ENCODE assay signal across 8 mouse cellular contexts in genomic region chr2:117342547-117343239, GRCm38 (mm10). TPM values are rescaled to one million over a fixed set of nuclear protein-coding genes. Genes with fewer than 3 reads are reported as not detected.
DNase-seq lines count a peak whose midpoint lies in the region; ATAC-seq and TF ChIP-seq lines count a peak whose summit lies in the region.

Rasgrp1 (minus strand) TSS chr2:117343001.

- no peak for TF ChIP-seq POLR2A in cerebellum, adult 2 months (IDR thresholded peaks at IDR 0.05; ENCODE audit: borderline replicate concordance, insufficient read depth, low read length)

- H3K4me3 ChIP-seq in cerebellum, adult 2 months (replicated peaks; ENCODE audit: insufficient read depth, low read depth, low read length) = peak within 1 kb of the TSS; percentile 52
- H3K4me3 ChIP-seq in heart, embryonic 12.5 days = peak within 1 kb of the TSS; percentile 54
- peak within 1 kb of the TSS; percentile 54 for H3K4me3 ChIP-seq in kidney, embryonic 15.5 days (replicated peaks)
- H3K4me3 ChIP-seq in liver, embryonic 11.5 days (ENCODE audit: low read depth, low read length) = peak within 1 kb of the TSS; percentile 50
- H3K4me3 ChIP-seq in midbrain, embryonic 16.5 days (ENCODE audit: low read depth, low read length) = peak within 1 kb of the TSS; percentile 55

- no peak within 1 kb of the TSS for H3K27ac ChIP-seq in cerebellum, adult 2 months (ENCODE audit: insufficient read depth, low read length)
- no peak within 1 kb of the TSS for H3K27ac ChIP-seq in heart, embryonic 12.5 days (ENCODE audit: poor library complexity, severe bottlenecking)
- H3K27ac ChIP-seq in kidney, embryonic 15.5 days = no peak within 1 kb of the TSS
- H3K27ac ChIP-seq in liver, embryonic 11.5 days (ENCODE audit: low read depth, low read length) = no peak within 1 kb of the TSS
- no peak within 1 kb of the TSS for H3K27ac ChIP-seq in midbrain, embryonic 16.5 days (ENCODE audit: low read length)

- no peaks in the 10 kb centered on the region for H3K36me3 ChIP-seq in heart, embryonic 12.5 days
- H3K36me3 ChIP-seq in kidney, embryonic 15.5 days = no peaks in the 10 kb centered on the region
- H3K36me3 ChIP-seq in liver, embryonic 11.5 days (ENCODE audit: control insufficient read depth, insufficient read depth, low read length) = no peaks in the 10 kb centered on the region
- H3K36me3 ChIP-seq in midbrain, embryonic 16.5 days (ENCODE audit: control insufficient read depth, insufficient read depth, low read length) = no peaks in the 10 kb centered on the region
- H3K36me3 ChIP-seq in splenic B cell, adult 2 months (ENCODE audit: control insufficient read depth, insufficient read depth, low read length, poor library complexity, severe bottlenecking) = no peaks in the 10 kb centered on the region

- TF ChIP-seq CTCF in cerebellum, adult 2 months (IDR thresholded peaks at IDR 0.05; ENCODE audit: borderline replicate concordance, insufficient read depth, low read depth, low read length) = no peak

- no peaks in the 10 kb centered on the region for H3K4me1 ChIP-seq in cerebellum, adult 2 months (ENCODE audit: control insufficient read depth, insufficient read depth, low read length)
- H3K4me1 ChIP-seq in heart, embryonic 12.5 days (replicated peaks) = peaks cover 9% of the 10 kb centered on the region; the same call in 1 of the 2 replicates
- peaks cover 17% of the 10 kb centered on the region for H3K4me1 ChIP-seq in kidney, embryonic 15.5 days
- H3K4me1 ChIP-seq in liver, embryonic 11.5 days (replicated peaks; ENCODE audit: control insufficient read depth, insufficient read depth, low read length) = no peaks in the 10 kb centered on the region
- peaks cover 7% of the 10 kb centered on the region; the same call in 1 of the 2 replicates for H3K4me1 ChIP-seq in midbrain, embryonic 16.5 days (ENCODE audit: control insufficient read depth, insufficient read depth, low read length)

- H3K27me3 ChIP-seq in cerebellum, adult 2 months (ENCODE audit: control insufficient read depth, insufficient read depth, low read length) = no peaks in the 10 kb centered on the region
- peaks cover 28% of the 10 kb centered on the region for H3K27me3 ChIP-seq in heart, embryonic 12.5 days (replicated peaks)
- peaks cover 40% of the 10 kb centered on the region for H3K27me3 ChIP-seq in kidney, embryonic 15.5 days
- peaks cover 30% of the 10 kb centered on the region for H3K27me3 ChIP-seq in liver, embryonic 11.5 days (replicated peaks; ENCODE audit: control insufficient read depth, insufficient read depth, low read length)
- H3K27me3 ChIP-seq in midbrain, embryonic 16.5 days (ENCODE audit: control insufficient read depth, insufficient read depth, low read depth, low read length) = no peaks in the 10 kb centered on the region; the same call in 1 of the 2 replicates
- no peaks in the 10 kb centered on the region for H3K27me3 ChIP-seq in splenic B cell, adult 2 months (ENCODE audit: control insufficient read depth, insufficient read depth, low read length, poor library complexity, severe bottlenecking)

- ATAC-seq in heart, embryonic 12.5 days (ENCODE audit: insufficient number of reproducible peaks, low FRiP score) = peak; percentile 53
- peak; percentile 80 for ATAC-seq in kidney, embryonic 15.5 days (replicated peaks; ENCODE audit: low FRiP score)
- peak; percentile 47 for ATAC-seq in liver, embryonic 11.5 days (replicated peaks; ENCODE audit: low FRiP score)
- ATAC-seq in midbrain, embryonic 16.5 days = peak; percentile 80

- H3K9ac ChIP-seq in heart, embryonic 12.5 days = peak within 1 kb of the TSS; percentile 63
- H3K9ac ChIP-seq in kidney, embryonic 15.5 days = 0 out of 2 replicates have a peak within 1 kb of the TSS, but pooled peaks have one; percentile 15
- no peak within 1 kb of the TSS for H3K9ac ChIP-seq in liver, embryonic 11.5 days (ENCODE audit: low read depth, low read length)
- H3K9ac ChIP-seq in midbrain, embryonic 16.5 days (ENCODE audit: low read depth, low read length) = peak within 1 kb of the TSS; percentile 61

- peak within 1 kb of the TSS; percentile 95 for H3K4me2 ChIP-seq in heart, embryonic 12.5 days
- H3K4me2 ChIP-seq in kidney, embryonic 15.5 days = peak within 1 kb of the TSS; percentile 95
- peak within 1 kb of the TSS; percentile 73 for H3K4me2 ChIP-seq in liver, embryonic 11.5 days
- peak within 1 kb of the TSS; percentile 95 for H3K4me2 ChIP-seq in midbrain, embryonic 16.5 days (ENCODE audit: low read length)

- 3% methylated on average over 56 of the region's 56 CpGs for WGBS in cerebellum, adult 2 months
- WGBS in heart, embryonic 12.5 days = 2% methylated on average over 55 of the region's 56 CpGs
- WGBS in kidney, embryonic 15.5 days = 2% methylated on average over 48 of the region's 56 CpGs
- 3% methylated on average over 56 of the region's 56 CpGs for WGBS in liver, embryonic 11.5 days
- 2% methylated on average over 54 of the region's 56 CpGs for WGBS in midbrain, embryonic 16.5 days

- peak in 1 of 2 experiments; percentile 24 for DNase-seq in cerebellum, adult 2 months
- DNase-seq in cerebellum, adult 8-10 months = no peak
- peak; percentile 65 for DNase-seq in embryo, embryonic 11 days
- peak; percentile 40 for DNase-seq in liver, embryonic 11.5 days (ENCODE audit: low spot score)
- DNase-seq in splenic B cell, adult 2 months (ENCODE audit: low read depth, low spot score) = peak; percentile 83

- no peaks in the 10 kb centered on the region for H3K9me3 ChIP-seq in heart, embryonic 12.5 days (replicated peaks)
- no peaks in the 10 kb centered on the region for H3K9me3 ChIP-seq in kidney, embryonic 15.5 days (replicated peaks)
- no peaks in the 10 kb centered on the region for H3K9me3 ChIP-seq in liver, embryonic 11.5 days (ENCODE audit: control insufficient read depth, low read length)
- H3K9me3 ChIP-seq in midbrain, embryonic 16.5 days (replicated peaks; ENCODE audit: control insufficient read depth, low read length, poor library complexity, severe bottlenecking) = no peaks in the 10 kb centered on the region

RNA-seq across cellular contexts. Expression of gene Rasgrp1, which starts in this region (rescaled TPM):
- polyA plus RNA-seq in cerebellum, adult 2 months (2012; rRNA removed) = 19.1 and 21.1 TPM in 2 replicates
- polyA plus RNA-seq in heart, embryonic 12.5 days (2016; fragmentation: Nextera tagmentation; extraction: Ambion mirVana) = 0.14 and 0.17 TPM in 2 replicates
- 0.30 and 0.39 TPM in 2 replicates for polyA plus RNA-seq in kidney, embryonic 15.5 days (2015; fragmentation: Nextera tagmentation; extraction: Ambion mirVana)
- polyA plus RNA-seq in liver, embryonic 11.5 days (2014; fragmentation: Nextera tagmentation; extraction: Ambion mirVana) = 0.26 and 0.62 TPM in 2 replicates
- polyA plus RNA-seq in midbrain, embryonic 16.5 days (2015; fragmentation: Nextera tagmentation; extraction: Ambion mirVana) = 3.2 and 3.4 TPM in 2 replicates

Comparison
In these comparisons a context has a peak if more than half of its experiments do, and no peak if none do; other contexts are left out.
1. Peak in ATAC-seq, H3K4me3 ChIP-seq, H3K9ac ChIP-seq and H3K4me2 ChIP-seq in heart, embryonic 12.5 days; RNA of the gene not detected or under 1 TPM.
2. Peak in ATAC-seq, H3K4me3 ChIP-seq, H3K9ac ChIP-seq and H3K4me2 ChIP-seq in kidney, embryonic 15.5 days; RNA of the gene not detected or under 1 TPM.
3. Peak in DNase-seq, ATAC-seq, H3K4me3 ChIP-seq and H3K4me2 ChIP-seq in liver, embryonic 11.5 days; RNA of the gene not detected or under 1 TPM.